Mouse (Mus musculus): ENCODE results near the gene Fmo5. TPM values are rescaled to one million over a fixed set of nuclear protein-coding genes. Genes with fewer than 3 reads are reported as not detected.

Gene Fmo5
- polyA plus RNA-seq, 1 experiment, result 15.1 TPM

DNA sequence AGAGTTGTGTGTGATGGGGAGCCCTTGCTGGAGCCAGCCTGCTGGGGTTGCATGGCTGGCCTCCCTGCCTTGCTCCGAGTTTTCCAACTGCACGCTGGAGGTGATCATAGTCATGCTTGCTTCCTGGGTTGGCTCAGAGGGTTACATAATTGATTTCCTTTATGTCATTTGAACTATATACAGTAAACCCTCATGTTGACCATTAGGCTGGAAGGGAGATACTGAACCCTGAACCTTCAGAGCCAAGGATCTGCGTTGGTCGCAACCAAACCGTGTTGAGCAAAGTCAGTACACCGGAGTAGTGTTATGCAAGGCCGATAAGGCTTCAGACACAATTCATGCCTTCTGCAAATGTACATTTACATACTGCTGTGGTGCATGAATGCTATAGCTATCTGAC lies 711 bp upstream of the Fmo5 start:
- Histone ChIP-seq H3K4me3 (replicated peaks; ENCODE audit: extremely low read depth, low read depth, low read length) (peak overlapping the region; percentile 43), H3K4me1 (ENCODE audit: control insufficient read depth, insufficient read depth, low read length) (no peaks in the 10 kb centered on the region)
- no peak for TF ChIP-seq POLR2A (IDR thresholded peaks at IDR 0.05; ENCODE audit: borderline replicate concordance, extremely low read depth, low read depth, low read length)
- TF ChIP-seq CTCF (IDR thresholded peaks at IDR 0.05; ENCODE audit: insufficient read depth, low read length), result no peak
- WGBS, result 50% methylated on average over 7 of the region's 7 CpGs
- no peak for DNase-seq

DNA sequence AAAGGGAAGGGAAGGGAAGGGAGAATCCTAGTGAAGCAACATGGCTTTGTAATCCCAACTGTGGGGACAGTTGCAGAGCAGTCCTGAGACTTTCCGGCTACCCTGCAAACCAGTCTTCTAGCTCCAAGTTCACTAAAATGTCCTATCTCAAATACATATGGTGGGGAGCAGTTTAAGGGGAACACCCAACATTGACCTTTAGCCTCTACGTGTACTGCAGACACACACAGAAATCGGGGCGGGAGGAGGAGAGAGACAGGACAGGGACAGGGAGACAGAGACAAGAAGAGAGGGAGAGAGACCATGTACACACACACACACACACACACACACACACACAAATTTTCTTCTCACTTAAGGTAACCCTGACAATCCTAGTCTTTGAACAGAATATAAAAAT lies 1.3 kb downstream of the Fmo5 start:
- TF ChIP-seq POLR2A (IDR thresholded peaks at IDR 0.05; ENCODE audit: borderline replicate concordance, extremely low read depth, low read depth, low read length) (no peak), CTCF (IDR thresholded peaks at IDR 0.05; ENCODE audit: insufficient read depth, low read length) (no peak)
- WGBS, result 91% methylated on average over 4 of the region's 4 CpGs
- no peak for DNase-seq
- H3K4me1 ChIP-seq (ENCODE audit: control insufficient read depth, insufficient read depth, low read length), result no peaks in the 10 kb centered on the region
- no peak overlapping the region for H3K4me3 ChIP-seq (replicated peaks; ENCODE audit: extremely low read depth, low read depth, low read length)

DNA sequence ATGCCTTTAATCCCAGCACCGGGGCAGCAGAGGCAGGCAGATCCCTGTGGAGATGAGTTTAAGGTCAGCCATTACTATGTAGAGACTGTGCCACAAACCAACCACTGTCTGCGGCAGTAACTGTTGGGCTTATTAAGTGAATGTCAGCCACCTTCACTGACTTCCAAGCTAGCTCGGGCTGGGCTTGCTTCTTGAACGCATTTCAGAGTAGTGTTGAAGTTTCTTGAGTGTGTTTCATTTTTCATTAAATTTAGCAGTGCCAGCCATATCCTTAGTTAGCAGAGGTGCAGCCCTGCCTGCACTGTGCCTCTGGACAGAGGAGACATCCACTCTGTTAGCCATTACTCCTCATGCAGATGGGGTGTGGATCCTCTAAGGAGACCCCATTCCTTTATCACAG lies 2.1 kb downstream of the Fmo5 start:
- no peak for DNase-seq
- no peaks in the 10 kb centered on the region for H3K4me1 ChIP-seq (ENCODE audit: control insufficient read depth, insufficient read depth, low read length)
- 95% methylated on average over 4 of the region's 4 CpGs for WGBS
- no peak overlapping the region for H3K4me3 ChIP-seq (replicated peaks; ENCODE audit: extremely low read depth, low read depth, low read length)
- no peak for TF ChIP-seq CTCF (IDR thresholded peaks at IDR 0.05; ENCODE audit: insufficient read depth, low read length)
- no peak for TF ChIP-seq POLR2A (IDR thresholded peaks at IDR 0.05; ENCODE audit: borderline replicate concordance, extremely low read depth, low read depth, low read length)

DNA sequence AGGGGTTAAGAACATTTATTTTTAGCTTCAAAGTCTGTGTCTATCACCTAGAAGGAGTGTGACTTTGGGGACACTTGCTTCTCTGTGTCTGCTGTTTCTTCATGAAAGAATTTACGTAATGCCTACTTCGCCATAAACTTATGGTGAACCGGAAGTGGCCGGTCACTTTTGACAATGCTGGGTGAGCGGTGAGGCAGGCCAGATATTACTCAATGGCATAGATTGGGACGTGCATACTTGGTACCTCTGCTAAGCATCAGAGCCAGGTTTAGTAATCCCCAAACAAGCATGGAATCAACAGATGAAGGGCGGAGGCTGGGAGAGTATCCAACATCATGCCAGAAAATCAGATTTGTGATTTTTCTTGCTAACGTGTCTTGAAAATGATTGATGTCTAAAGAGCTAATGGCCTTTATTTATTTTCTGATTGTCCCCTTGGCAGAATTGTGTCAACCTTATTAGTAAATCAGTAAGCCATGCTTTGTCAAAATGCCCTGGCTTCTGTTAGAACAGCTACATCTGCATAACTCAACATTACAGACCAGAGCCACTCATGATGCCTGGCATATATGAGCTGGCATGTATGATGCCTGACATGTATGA lies 2.8 kb downstream of the Fmo5 start:
- 73% methylated on average over 8 of the region's 8 CpGs for WGBS
- Histone ChIP-seq H3K4me3 (replicated peaks; ENCODE audit: extremely low read depth, low read depth, low read length) (no peak overlapping the region), H3K4me1 (ENCODE audit: control insufficient read depth, insufficient read depth, low read length) (no peaks in the 10 kb centered on the region)
- TF ChIP-seq POLR2A (IDR thresholded peaks at IDR 0.05; ENCODE audit: borderline replicate concordance, extremely low read depth, low read depth, low read length) (no peak), CTCF (IDR thresholded peaks at IDR 0.05; ENCODE audit: insufficient read depth, low read length) (no peak)
- no peak for DNase-seq

DNA sequence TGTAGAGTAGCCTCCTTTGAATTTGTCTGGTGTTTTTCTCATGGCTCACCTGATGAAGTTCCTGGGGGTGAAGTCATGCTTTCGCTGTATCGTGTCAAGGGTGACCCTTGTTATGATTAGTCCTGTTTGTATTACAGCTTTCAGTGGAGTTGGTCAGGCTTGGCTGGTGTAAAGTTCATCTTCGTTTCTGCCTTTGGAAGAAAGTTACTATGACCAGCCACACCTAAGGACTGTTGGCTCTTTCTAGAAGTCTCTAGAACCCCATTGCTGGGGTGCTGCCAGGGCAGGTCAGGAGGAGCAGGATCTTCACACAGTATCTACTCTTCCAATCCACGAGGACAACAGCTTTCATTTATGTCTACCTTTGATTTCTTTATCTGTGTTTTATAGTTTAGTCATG lies 4.9 kb downstream of the Fmo5 start:
- Histone ChIP-seq H3K4me3 (replicated peaks; ENCODE audit: extremely low read depth, low read depth, low read length) (no peak overlapping the region), H3K4me1 (ENCODE audit: control insufficient read depth, insufficient read depth, low read length) (no peaks in the 10 kb centered on the region)
- WGBS, result 69% methylated on average over 4 of the region's 4 CpGs
- no peak for DNase-seq
- TF ChIP-seq CTCF (IDR thresholded peaks at IDR 0.05; ENCODE audit: insufficient read depth, low read length) (no peak), POLR2A (IDR thresholded peaks at IDR 0.05; ENCODE audit: borderline replicate concordance, extremely low read depth, low read depth, low read length) (no peak)

DNA sequence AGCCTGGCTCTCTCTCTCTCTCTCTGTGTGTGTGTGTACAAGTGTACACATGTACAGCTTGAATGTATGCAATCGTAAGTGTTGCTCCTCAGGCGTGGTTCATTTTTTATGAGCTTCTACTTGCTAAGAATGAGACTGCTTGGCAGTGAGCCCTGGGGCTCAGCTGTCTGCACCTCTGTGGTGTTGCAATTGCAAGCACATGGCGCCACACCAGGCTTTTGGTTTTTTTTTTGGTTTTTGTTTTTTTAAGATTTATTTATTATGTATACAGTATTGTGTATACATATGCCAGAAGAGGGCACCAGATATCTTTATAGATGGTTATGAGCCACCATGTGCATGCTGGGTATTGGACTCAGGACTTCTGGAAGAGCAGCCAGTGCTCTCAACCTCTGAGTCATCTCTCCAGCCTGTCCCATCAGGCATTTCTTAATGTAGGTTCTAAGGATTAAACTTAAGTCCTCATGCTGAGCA lies 5.7 kb downstream of the Fmo5 start:
- no peaks in the 10 kb centered on the region for H3K4me1 ChIP-seq (ENCODE audit: control insufficient read depth, insufficient read depth, low read length)
- no peak for TF ChIP-seq CTCF (IDR thresholded peaks at IDR 0.05; ENCODE audit: insufficient read depth, low read length)
- no peak for TF ChIP-seq POLR2A (IDR thresholded peaks at IDR 0.05; ENCODE audit: borderline replicate concordance, extremely low read depth, low read depth, low read length)
- H3K4me3 ChIP-seq (replicated peaks; ENCODE audit: extremely low read depth, low read depth, low read length), result no peak overlapping the region
- WGBS, result 52% methylated on average over 3 of the region's 3 CpGs
- DNase-seq, result no peak

DNA sequence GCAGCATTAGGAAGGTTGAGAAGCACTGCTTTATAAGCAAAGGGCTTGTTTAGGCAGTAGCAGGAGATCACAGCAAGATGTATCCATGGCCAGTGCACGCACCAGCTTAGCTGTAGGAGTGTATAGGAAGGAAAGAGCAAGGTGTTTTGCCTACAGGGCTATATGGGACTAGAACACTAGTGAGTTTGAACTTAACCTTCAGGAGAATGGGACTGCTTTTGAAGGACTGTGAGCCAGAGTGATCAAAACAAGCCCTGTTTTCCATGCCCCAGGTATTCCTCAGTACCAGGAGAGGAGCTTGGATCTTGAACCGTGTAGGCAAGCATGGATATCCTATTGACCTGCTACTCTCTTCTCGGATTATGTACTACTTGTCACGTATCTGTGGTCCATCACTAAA lies 12.8 kb downstream of the Fmo5 start:
- DNase-seq, result no peak
- TF ChIP-seq CTCF (IDR thresholded peaks at IDR 0.05; ENCODE audit: insufficient read depth, low read length), result no peak
- TF ChIP-seq POLR2A (IDR thresholded peaks at IDR 0.05; ENCODE audit: borderline replicate concordance, extremely low read depth, low read depth, low read length), result no peak
- Histone ChIP-seq H3K4me3 (replicated peaks; ENCODE audit: extremely low read depth, low read depth, low read length) (no peak overlapping the region), H3K4me1 (ENCODE audit: control insufficient read depth, insufficient read depth, low read length) (no peaks in the 10 kb centered on the region)
- WGBS, result 88% methylated on average over 4 of the region's 4 CpGs

DNA sequence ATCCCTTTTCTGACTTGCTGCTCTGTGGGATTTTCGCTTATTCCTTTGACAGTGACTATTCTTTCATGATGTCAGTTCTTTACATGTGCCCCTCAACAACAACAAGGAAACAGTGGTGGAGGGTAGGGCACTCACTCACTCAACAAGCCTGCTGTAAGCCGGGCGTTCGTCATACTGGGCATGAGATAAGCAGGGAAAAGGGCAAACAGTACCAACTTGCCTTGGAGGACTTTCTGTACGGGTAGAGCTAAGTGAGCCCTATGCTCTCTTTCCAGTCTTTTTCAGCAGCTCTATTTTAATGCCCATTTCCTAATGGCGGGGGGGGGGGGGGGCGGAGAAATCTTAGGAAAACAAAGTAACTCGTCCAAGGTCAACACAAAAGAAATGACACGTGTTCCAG lies 13.4 kb downstream of the Fmo5 start:
- 75% methylated on average over 9 of the region's 9 CpGs for WGBS
- DNase-seq, result no peak
- Histone ChIP-seq H3K4me3 (replicated peaks; ENCODE audit: extremely low read depth, low read depth, low read length) (no peak overlapping the region), H3K4me1 (ENCODE audit: control insufficient read depth, insufficient read depth, low read length) (no peaks in the 10 kb centered on the region)
- TF ChIP-seq POLR2A (IDR thresholded peaks at IDR 0.05; ENCODE audit: borderline replicate concordance, extremely low read depth, low read depth, low read length) (no peak), CTCF (IDR thresholded peaks at IDR 0.05; ENCODE audit: insufficient read depth, low read length) (no peak)

DNA sequence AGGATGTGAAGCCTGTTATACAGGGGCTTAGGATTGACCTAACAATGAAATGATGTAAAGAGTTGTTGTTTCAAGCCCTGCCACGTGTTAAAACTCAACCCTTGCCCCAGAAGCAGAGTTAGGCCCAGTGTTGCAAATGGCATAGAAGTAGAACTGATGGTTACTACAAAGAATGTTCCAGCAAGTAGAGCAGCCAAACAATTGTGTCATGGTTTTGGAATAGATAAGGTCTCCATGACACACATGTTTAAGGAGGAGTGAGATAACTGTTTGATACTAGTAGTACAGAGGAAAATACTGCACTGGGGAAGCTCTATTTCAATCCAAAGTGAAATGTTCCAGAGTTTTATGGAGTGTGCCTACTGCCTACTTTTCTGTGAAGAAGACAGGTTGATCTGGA lies 19.9 kb downstream of the Fmo5 start:
- WGBS, result 46% methylated on average over 1 of the region's 1 CpGs
- DNase-seq, result no peak
- Histone ChIP-seq H3K4me1 (ENCODE audit: control insufficient read depth, insufficient read depth, low read length) (no peaks in the 10 kb centered on the region), H3K4me3 (replicated peaks; ENCODE audit: extremely low read depth, low read depth, low read length) (no peak overlapping the region)
- TF ChIP-seq POLR2A (IDR thresholded peaks at IDR 0.05; ENCODE audit: borderline replicate concordance, extremely low read depth, low read depth, low read length) (no peak), CTCF (IDR thresholded peaks at IDR 0.05; ENCODE audit: insufficient read depth, low read length) (no peak)

DNA sequence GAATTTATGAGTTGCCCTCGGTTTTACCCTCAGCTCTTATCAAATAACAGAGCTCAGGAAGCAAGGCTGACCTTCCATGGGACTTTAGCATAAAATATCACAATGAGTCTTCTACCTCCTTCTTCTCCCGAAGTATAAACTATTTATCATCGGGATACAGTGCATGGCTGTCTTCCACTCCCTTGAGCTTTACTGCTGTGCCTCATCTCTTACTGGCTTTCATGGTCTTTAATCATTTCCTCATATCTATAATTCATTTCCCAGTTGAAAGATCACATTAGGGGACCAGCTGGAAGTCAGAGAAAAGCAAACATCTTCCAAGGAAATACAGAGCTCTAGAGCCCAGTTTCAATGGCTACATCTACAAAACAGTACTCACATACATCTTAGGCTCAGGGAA lies 20.4 kb downstream of the Fmo5 start:
- Histone ChIP-seq H3K4me1 (ENCODE audit: control insufficient read depth, insufficient read depth, low read length) (no peaks in the 10 kb centered on the region), H3K4me3 (replicated peaks; ENCODE audit: extremely low read depth, low read depth, low read length) (no peak overlapping the region)
- WGBS, result 65% methylated on average over 3 of the region's 3 CpGs

More for the DNA sequence above, 20.4 kb downstream of the Fmo5 start:
- TF ChIP-seq POLR2A (IDR thresholded peaks at IDR 0.05; ENCODE audit: borderline replicate concordance, extremely low read depth, low read depth, low read length) (no peak), CTCF (IDR thresholded peaks at IDR 0.05; ENCODE audit: insufficient read depth, low read length) (no peak)
- no peak for DNase-seq

Data from lung, adult 2 months (tissue).